Mouse (Mus musculus) megakaryocyte, embryonic 14.5 days (primary cell): ENCODE data around the gene Srgap3. TPM values are rescaled to one million over a fixed set of nuclear protein-coding genes. Genes with fewer than 3 reads are reported as not detected.

Experiments
- H3K27me3 ChIP-seq: replicated peaks from 2 replicates; pipeline ENCODE3; 2012; ENCODE audit warnings: inconsistent platforms
- H3K36me3 ChIP-seq: replicated peaks from 2 replicates; pipeline ENCODE3; 2012; ENCODE audit warnings: low read length, inconsistent platforms, mixed read lengths
- H3K4me1 ChIP-seq: 2 replicates; pipeline ENCODE4 v1.6.1; 2012; ENCODE audit warnings: inconsistent platforms
- H3K4me3 ChIP-seq: replicated peaks from 2 replicates; pipeline ENCODE3; 2012; ENCODE audit warnings: moderate library complexity, mild to moderate bottlenecking, inconsistent platforms
- H3K9me3 ChIP-seq: 2 replicates; pipeline ENCODE4 v1.6.1; 2012; ENCODE audit warnings: inconsistent platforms
- FLI1 ChIP-seq: IDR thresholded peaks from 2 replicates; pipeline ENCODE4 v1.6.1; 2012; ENCODE audit warnings: low read length, inconsistent platforms, mixed read lengths
- GATA1 ChIP-seq: IDR thresholded peaks from 3 replicates; pipeline ENCODE4 v1.6.1; 2012; ENCODE audit warnings: mixed read lengths, low read length, inconsistent platforms, borderline replicate concordance
- polyA plus RNA-seq: library from polyadenylated mRNA; stranded (reverse); fragments of >175 nt; gene quantifications from 2 replicates; pipeline ENCODE4 v1.2.3, GENCODE M21; 2012; ENCODE audit warnings: low replicate concordance; ENCODE audit not compliant: insufficient read depth

Gene Srgap3
- polyA plus RNA-seq, 1 experiment, result 8.3 TPM

DNA sequence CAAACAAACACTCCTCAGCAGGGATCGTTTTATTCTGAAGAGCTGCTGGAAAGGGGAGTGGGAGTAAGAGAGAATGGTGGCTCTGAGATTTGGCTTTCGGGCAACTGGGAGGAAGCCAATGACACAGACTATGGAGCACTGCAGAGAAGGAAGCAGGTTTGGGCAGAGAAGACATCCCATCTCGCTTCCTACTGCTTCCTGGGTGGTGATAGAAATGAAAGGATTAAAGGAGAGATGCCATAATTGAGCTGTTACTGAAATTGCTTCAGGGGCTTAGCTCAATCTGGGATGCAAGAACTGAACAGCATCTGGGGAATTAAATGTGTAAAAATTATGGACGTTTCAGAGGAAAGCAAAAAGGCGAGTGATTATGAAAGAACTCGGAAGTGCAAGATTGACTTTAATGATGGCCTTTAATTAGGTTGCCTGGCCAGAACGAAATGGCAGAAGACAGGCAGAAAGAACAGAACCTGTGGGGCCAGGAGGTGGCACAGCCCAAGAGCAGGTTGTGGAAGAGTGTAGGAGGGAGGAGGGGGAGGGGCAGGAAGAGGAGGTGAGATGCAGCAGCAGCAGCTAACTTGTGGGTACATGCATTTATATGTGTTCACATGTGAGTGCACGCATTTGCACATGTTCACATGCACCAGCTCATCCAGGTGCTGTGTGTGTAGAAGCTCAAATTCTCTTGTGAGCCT lies 126.6 kb downstream of the Srgap3 start:
- no peaks in the 10 kb centered on the region for H3K27me3 ChIP-seq
- TF ChIP-seq FLI1, result no peak
- no peak for TF ChIP-seq GATA1

DNA sequence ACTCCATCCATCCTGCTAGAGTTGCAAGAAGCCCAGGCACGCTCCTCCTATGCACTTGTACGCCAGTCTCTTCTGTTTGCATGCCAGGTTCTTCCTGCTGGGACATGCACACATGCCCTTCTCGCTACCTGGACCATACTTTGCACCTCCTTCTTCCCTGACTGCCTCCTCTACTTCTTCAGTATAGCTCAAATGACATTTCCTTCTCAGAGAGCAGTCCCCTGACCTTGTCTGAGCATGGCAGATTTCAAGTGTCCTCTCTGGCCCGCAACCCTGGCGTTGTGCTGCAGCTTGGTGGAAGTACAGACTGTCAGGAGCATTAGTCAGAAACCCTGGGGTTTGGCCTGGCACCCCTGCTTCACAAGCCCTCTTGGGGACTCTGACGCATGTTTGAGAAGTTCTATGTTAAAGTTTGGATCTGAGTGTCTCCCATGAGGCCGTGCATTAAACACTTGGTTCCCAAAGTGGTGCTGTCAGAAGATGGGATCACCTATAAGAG lies 128.6 kb downstream of the Srgap3 start:
- H3K27me3 ChIP-seq, result no peaks in the 10 kb centered on the region
- peaks cover 87% of the 10 kb centered on the region for H3K4me1 ChIP-seq
- H3K4me3 ChIP-seq, result no peak overlapping the region
- H3K9me3 ChIP-seq, result no peaks in the 10 kb centered on the region
- H3K36me3 ChIP-seq, result peaks cover 97% of the 10 kb centered on the region
- no peak for TF ChIP-seq FLI1
- no peak for TF ChIP-seq GATA1

More for the DNA sequence above, 126.6 kb downstream of the Srgap3 start:
- Histone ChIP-seq H3K36me3 (peaks cover 92% of the 10 kb centered on the region), H3K4me1 (peaks cover 84% of the 10 kb centered on the region), H3K4me3 (no peak overlapping the region), H3K9me3 (no peaks in the 10 kb centered on the region)

- Histone ChIP-seq H3K36me3 (peaks cover 94% of the 10 kb centered on the region), H3K9me3 (no peaks in the 10 kb centered on the region), H3K27me3 (no peaks in the 10 kb centered on the region), H3K4me3 (no peak overlapping the region), H3K4me1 (peaks cover 60% of the 10 kb centered on the region)
- TF ChIP-seq GATA1, result no peak
- TF ChIP-seq FLI1, result no peak
Observed at GRCm38 (mm10) chr6:112815604-112816003, 131.5 kb downstream of the Srgap3 start.

DNA sequence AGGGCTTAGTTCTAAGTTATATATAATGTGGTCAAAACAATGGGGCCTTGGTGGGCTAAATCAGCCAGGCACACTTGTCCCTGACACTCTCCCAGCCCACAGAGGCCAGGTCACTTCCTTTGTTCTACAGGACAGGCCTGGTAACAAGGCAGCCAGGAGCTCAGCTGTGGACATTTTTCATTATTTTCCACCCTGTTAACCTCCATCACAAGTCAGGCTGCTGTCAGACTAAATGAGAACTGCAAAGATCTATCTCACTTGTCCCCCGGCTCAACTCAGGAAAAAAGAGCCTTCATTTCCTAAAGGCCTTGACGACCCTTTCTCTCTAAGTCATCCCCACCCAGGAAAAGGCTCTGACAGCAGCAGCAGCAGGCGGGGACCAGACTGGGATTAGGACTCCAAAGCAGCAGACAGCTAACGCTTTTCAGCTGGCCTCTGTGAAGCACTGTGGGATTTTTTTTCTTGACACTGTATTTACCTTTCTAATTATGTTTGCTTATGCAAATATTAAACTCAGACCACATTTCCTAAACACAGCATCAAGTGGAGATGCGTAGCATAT lies 132.5 kb downstream of the Srgap3 start:
- Histone ChIP-seq H3K27me3 (no peaks in the 10 kb centered on the region), H3K36me3 (peaks cover 94% of the 10 kb centered on the region), H3K4me3 (no peak overlapping the region), H3K9me3 (no peaks in the 10 kb centered on the region), H3K4me1 (peaks cover 56% of the 10 kb centered on the region)
- TF ChIP-seq FLI1 (no peak), GATA1 (no peak)

DNA sequence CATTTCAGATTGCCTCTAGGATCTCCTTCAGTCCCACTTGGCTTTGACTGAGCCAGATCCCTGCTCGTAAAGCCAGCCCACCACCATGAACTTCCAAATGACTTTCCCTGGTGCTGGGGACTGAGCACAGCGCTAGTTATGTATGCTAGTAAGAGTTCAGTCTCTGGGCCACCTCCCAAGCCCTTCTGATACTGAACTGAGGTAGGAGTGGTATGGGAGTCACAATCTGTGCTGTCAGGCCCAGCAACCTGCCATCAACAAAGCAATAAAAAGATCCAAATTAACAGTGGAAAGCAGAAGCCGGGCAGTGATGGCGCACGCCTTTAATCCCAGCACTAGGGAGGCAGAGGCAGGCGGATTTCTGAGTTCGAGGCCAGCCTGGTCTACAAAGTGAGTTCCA lies 134.2 kb downstream of the Srgap3 start:
- Histone ChIP-seq H3K36me3 (peaks cover 96% of the 10 kb centered on the region), H3K9me3 (no peaks in the 10 kb centered on the region), H3K4me1 (peaks cover 52% of the 10 kb centered on the region), H3K27me3 (no peaks in the 10 kb centered on the region), H3K4me3 (no peak overlapping the region)
- no peak for TF ChIP-seq GATA1
- TF ChIP-seq FLI1, result no peak

GRCm38 (mm10) chr6:112810521-112810830 lies 136.6 kb downstream of the Srgap3 start:
- Histone ChIP-seq H3K4me1 (peaks cover 34% of the 10 kb centered on the region), H3K9me3 (no peaks in the 10 kb centered on the region), H3K27me3 (no peaks in the 10 kb centered on the region), H3K36me3 (peaks cover 90% of the 10 kb centered on the region), H3K4me3 (no peak overlapping the region)
- TF ChIP-seq FLI1, result no peak
- no peak for TF ChIP-seq GATA1

GRCm38 (mm10) chr6:112809658-112810520 lies 137.2 kb downstream of the Srgap3 start:
- no peaks in the 10 kb centered on the region for H3K27me3 ChIP-seq
- no peak for TF ChIP-seq FLI1
- no peak for TF ChIP-seq GATA1
- no peak overlapping the region for H3K4me3 ChIP-seq
- peaks cover 29% of the 10 kb centered on the region for H3K4me1 ChIP-seq
- peaks cover 84% of the 10 kb centered on the region for H3K36me3 ChIP-seq
- H3K9me3 ChIP-seq, result no peaks in the 10 kb centered on the region

GRCm38 (mm10) chr6:112808738-112809137 lies 138.3 kb downstream of the Srgap3 start:
- Histone ChIP-seq H3K36me3 (peaks cover 76% of the 10 kb centered on the region), H3K4me1 (peaks cover 28% of the 10 kb centered on the region), H3K27me3 (no peaks in the 10 kb centered on the region), H3K4me3 (no peak overlapping the region), H3K9me3 (no peaks in the 10 kb centered on the region)
- TF ChIP-seq GATA1 (no peak), FLI1 (no peak)

- TF ChIP-seq FLI1 (no peak), GATA1 (no peak)
- Histone ChIP-seq H3K4me3 (no peak overlapping the region), H3K27me3 (no peaks in the 10 kb centered on the region), H3K36me3 (peaks cover 75% of the 10 kb centered on the region), H3K9me3 (no peaks in the 10 kb centered on the region), H3K4me1 (peaks cover 45% of the 10 kb centered on the region)
Observed at GRCm38 (mm10) chr6:112801917-112802316, 145.1 kb downstream of the Srgap3 start.

- H3K27me3 ChIP-seq, result no peaks in the 10 kb centered on the region
- no peaks in the 10 kb centered on the region for H3K9me3 ChIP-seq
- no peak overlapping the region for H3K4me3 ChIP-seq
- H3K36me3 ChIP-seq, result peaks cover 92% of the 10 kb centered on the region
- peaks cover 49% of the 10 kb centered on the region for H3K4me1 ChIP-seq
- TF ChIP-seq GATA1 (no peak), FLI1 (no peak)
Observed at GRCm38 (mm10) chr6:112798378-112798777, 148.7 kb downstream of the Srgap3 start.
